18 mouse cellular contexts compared by ENCODE assay signal in genomic region chr6:107566944-107567634, GRCm38 (mm10). TPM values are rescaled to one million over a fixed set of nuclear protein-coding genes. Genes with fewer than 3 reads are reported as not detected.
DNase-seq lines count a peak whose midpoint lies in the region; ATAC-seq and TF ChIP-seq lines count a peak whose summit lies in the region.
"Had no signal": no experiment of that assay in that cellular context is flagged by ENCODE, and none has a peak within 500 bp of the region (broad histone marks: within the 10 kb centered on the region; RNA-seq: fewer than 3 reads in every experiment).

No protein-coding gene starts in this region.

- no peak for TF ChIP-seq POLR2A in lung, adult 2 months (IDR thresholded peaks at IDR 0.05; ENCODE audit: borderline replicate concordance, extremely low read depth, low read depth, low read length)

- 47% methylated on average over 12 of the region's 12 CpGs for WGBS in lung, adult 2 months

- no peak overlapping the region for H3K4me3 ChIP-seq in lung, adult 2 months (replicated peaks; ENCODE audit: extremely low read depth, low read depth, low read length)
- H3K4me3 ChIP-seq: forebrain, embryonic 15.5 days; gastrocnemius, adult 2 months; heart, embryonic 12.5 days; neural tube, embryonic 13.5 days had no signal

- no peak for ATAC-seq in CD4-positive, CD25-positive, alpha-beta regulatory T cell, adult 4 months
- ATAC-seq: forebrain, embryonic 15.5 days; inflammation-experienced regulatory T-cells, adult 6 months had no signal

- H3K4me1 ChIP-seq in lung, adult 2 months (ENCODE audit: control insufficient read depth, insufficient read depth, low read length), result no peaks in the 10 kb centered on the region
- H3K4me1 ChIP-seq: forebrain, embryonic 15.5 days; heart, embryonic 12.5 days; neural tube, embryonic 13.5 days had no signal

- intact Hi-C loops in left cerebral cortex, postnatal 14 days (cut with DNase I), result no loop called here

- peak; percentile 12 for DNase-seq in ovary, adult 18-20 months (ENCODE audit: low spot score)
- no peak for DNase-seq in ovary, postnatal 14 days (ENCODE audit: low spot score)
- peak; percentile 87 for DNase-seq in cerebellum, adult 11-12 months
- peak; percentile 4 for DNase-seq in lung, adult 2 months
- no peak for DNase-seq in liver
- DNase-seq in left cerebral cortex, postnatal 14 days (ENCODE audit: low spot score in 2 of 2), result no peak
- DNase-seq: embryo, embryonic 11 days; gastrocnemius, adult 2 months; kidney, postnatal 25 days; right cerebral cortex, adult 18-20 months; thymus, postnatal 4 days had no signal

- no peak for TF ChIP-seq CTCF in lung, adult 2 months (IDR thresholded peaks at IDR 0.05; ENCODE audit: insufficient read depth, low read length)

RNA-seq across cellular contexts. Expression of gene Lrrn1, which starts 37.5 kb away (rescaled TPM):
- polyA plus RNA-seq in lung, adult 2 months (2012; rRNA removed), result 0.18 and 2.1 TPM in 2 replicates
- polyA plus RNA-seq in CD4-positive, CD25-positive, alpha-beta regulatory T cell, adult 4 months (2017; shearing (Covaris generic)), result not detected
- 10 to 100 TPM; 42.8 to 51.6 TPM for total RNA-seq in left cerebral cortex, postnatal 14 days (2021)
- total RNA-seq: hematopoietic stem cell, adult 5-6 weeks; MEL had no signal
- polyA plus RNA-seq: inflammation-experienced regulatory T-cells, adult 6 months had no signal

Comparison
In these comparisons a context has a peak if more than half of its experiments do, and no peak if none do; other contexts are left out.
1. DNase-seq: peak in ovary, adult 18-20 months (single experiment), cerebellum, adult 11-12 months (single experiment) and lung, adult 2 months (single experiment); none in ovary, postnatal 14 days (single experiment), liver (single experiment) and left cerebral cortex, postnatal 14 days (0 of 2).